Mouse (Mus musculus) liver, adult 2 months (tissue): ENCODE data around the gene Otp.

Experiments
- CTCF ChIP-seq: fragments of 200-500 bp; IDR thresholded peaks from 2 replicates; pipeline ENCODE4 v1.5.1; 2011; ENCODE audit warnings: low read depth, low read length, control low read depth
- POLR2A ChIP-seq: fragments of 200-500 bp; IDR thresholded peaks from 2 replicates; pipeline ENCODE4 v1.6.1; 2011; ENCODE audit warnings: low read length, control low read depth; ENCODE audit not compliant: insufficient read depth; ENCODE audit errors: extremely low read depth

DNA sequence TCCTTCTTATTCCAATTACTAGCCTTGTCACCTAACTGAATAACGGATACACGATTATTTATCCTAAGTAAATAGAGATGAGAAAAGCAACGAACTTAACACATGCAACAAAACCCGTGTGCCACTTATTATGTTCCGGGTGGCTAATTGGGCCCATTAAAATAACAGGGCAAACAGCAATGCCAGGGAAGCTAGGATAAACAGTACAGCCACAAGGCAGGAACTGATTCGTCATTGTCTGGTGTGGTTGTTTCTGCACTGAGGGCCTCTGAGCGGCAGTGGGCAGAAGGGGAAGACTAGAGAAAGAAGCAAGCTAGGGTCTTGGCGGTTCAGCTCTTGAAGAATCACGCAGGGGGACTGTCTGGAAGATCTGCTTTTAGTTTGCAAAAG, 5.3 kb upstream of the Otp start:
- TF ChIP-seq POLR2A (no peak), CTCF (no peak)
